Mouse (Mus musculus) layer of hippocampus, adult 18-20 months (tissue): ENCODE results near the gene Tenm4. TPM values are rescaled to one million over a fixed set of nuclear protein-coding genes. Genes with fewer than 3 reads are reported as not detected.

Experiments
- DNase-seq, 2 experiments: peaks; one replicate each; pipeline ENCODE4 v3.0.0; 2022; ENCODE audit warnings: low spot score in 2 of 2
- total RNA-seq, 2 experiments: library from RNA; stranded (reverse); gene quantifications; 2 replicates each; pipeline ENCODE4 v1.2.3; 2021

The Tenm4 gene
- total RNA-seq, 2 experiments from 2014 or later: 107 to 108 TPM

GRCm38 (mm10) chr7:96336376-96336775 lies 165.3 kb downstream of the Tenm4 start:
- no peak for DNase-seq

- DNase-seq: peak; percentile 42 to 70
Observed at GRCm38 (mm10) chr7:96340826-96341225, 169.8 kb downstream of the Tenm4 start.

GRCm38 (mm10) chr7:96341479-96341878 lies 170.4 kb downstream of the Tenm4 start:
- no peak for DNase-seq

- DNase-seq: no peak
Observed at GRCm38 (mm10) chr7:96342996-96343395, 171.9 kb downstream of the Tenm4 start.

- DNase-seq: no peak
Observed at GRCm38 (mm10) chr7:96343667-96344066, 172.6 kb downstream of the Tenm4 start.

- no peak for DNase-seq
Observed at GRCm38 (mm10) chr7:96352671-96353070, 181.6 kb downstream of the Tenm4 start.

GRCm38 (mm10) chr7:96356285-96356811 lies 185.3 kb downstream of the Tenm4 start:
- no peak for DNase-seq

- DNase-seq: no peak
Observed at GRCm38 (mm10) chr7:96357550-96357949, 186.5 kb downstream of the Tenm4 start.

- DNase-seq: no peak
Observed at GRCm38 (mm10) chr7:96363311-96363710, 192.3 kb downstream of the Tenm4 start.

- DNase-seq: peak in 1 of 2 experiments; percentile 10
Observed at GRCm38 (mm10) chr7:96369947-96370346, 198.9 kb downstream of the Tenm4 start.

- no peak for DNase-seq
Observed at GRCm38 (mm10) chr7:96374004-96374663, 203.1 kb downstream of the Tenm4 start.

- DNase-seq: no peak
Observed at GRCm38 (mm10) chr7:96375507-96375906, 204.5 kb downstream of the Tenm4 start.

- peak in 1 of 2 experiments; percentile 55 for DNase-seq
Observed at GRCm38 (mm10) chr7:96383686-96384528, 212.9 kb downstream of the Tenm4 start.

GRCm38 (mm10) chr7:96384726-96385500 lies 213.9 kb downstream of the Tenm4 start:
- no peak for DNase-seq

GRCm38 (mm10) chr7:96385850-96386249 lies 214.8 kb downstream of the Tenm4 start:
- DNase-seq: no peak

- DNase-seq: no peak
Observed at GRCm38 (mm10) chr7:96390034-96390670, 219.1 kb downstream of the Tenm4 start.

GRCm38 (mm10) chr7:96390894-96391293 lies 219.8 kb downstream of the Tenm4 start:
- DNase-seq: no peak

GRCm38 (mm10) chr7:96391797-96392472 lies 220.9 kb downstream of the Tenm4 start:
- DNase-seq: no peak

GRCm38 (mm10) chr7:96392600-96392999 lies 221.6 kb downstream of the Tenm4 start:
- DNase-seq: no peak

GRCm38 (mm10) chr7:96397940-96398339 lies 226.9 kb downstream of the Tenm4 start:
- peak in 1 of 2 experiments; percentile 54 for DNase-seq
